Comparison of ENCODE assay signal across 8 mouse cellular contexts in the genomic region with DNA sequence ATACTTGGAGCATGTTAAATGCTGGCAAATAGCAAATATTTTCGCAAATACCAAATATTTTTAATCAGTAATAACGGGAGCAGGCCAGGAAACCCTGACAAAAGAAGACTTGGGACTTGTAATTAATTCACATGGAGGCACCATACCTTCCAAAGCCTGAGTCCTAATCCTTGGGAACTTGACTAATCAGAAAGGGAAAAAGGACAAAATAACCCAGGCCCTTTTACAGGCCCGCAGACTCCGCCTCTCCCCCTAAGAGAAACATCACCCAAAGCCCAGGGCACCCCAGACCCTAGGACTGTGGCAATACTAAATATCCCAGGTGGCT. TPM values are rescaled to one million over a fixed set of nuclear protein-coding genes. Genes with fewer than 3 reads are reported as not detected.
DNase-seq lines count a peak whose midpoint lies in the region; ATAC-seq and TF ChIP-seq lines count a peak whose summit lies in the region.

No protein-coding gene starts in this region.

- peak overlapping the region; percentile 62 for H3K9ac ChIP-seq in liver, embryonic 13.5 days

- H3K36me3 ChIP-seq in testis, adult 2 months (ENCODE audit: control insufficient read depth, insufficient read depth, low read length) = no peaks in the 10 kb centered on the region
- H3K36me3 ChIP-seq in liver, embryonic 13.5 days = no peaks in the 10 kb centered on the region

- H3K9me3 ChIP-seq in liver, embryonic 13.5 days (replicated peaks) = no peaks in the 10 kb centered on the region

- TF ChIP-seq POLR2A in testis, adult 2 months (IDR thresholded peaks at IDR 0.05; ENCODE audit: control insufficient read depth, low read depth, low read length) = no peak

- peak overlapping the region; percentile 79 for H3K4me3 ChIP-seq in gastrocnemius, adult 2 months
- H3K4me3 ChIP-seq in testis, adult 2 months (ENCODE audit: control insufficient read depth, low read depth, low read length) = peak overlapping the region; percentile 86
- H3K4me3 ChIP-seq in liver, embryonic 13.5 days (replicated peaks) = peak overlapping the region; percentile 91

- no peak for TF ChIP-seq CTCF in gastrocnemius, adult 2 months (IDR thresholded peaks at IDR 0.05)
- TF ChIP-seq CTCF in testis, adult 2 months (IDR thresholded peaks at IDR 0.05; ENCODE audit: control insufficient read depth, insufficient read depth, insufficient replicate concordance, low read depth, low read length) = no peak

- DNase-seq in gastrocnemius, adult 2 months = no peak
- DNase-seq in gastrocnemius, postnatal 14 days = no peak
- no peak for DNase-seq in testis, postnatal 10 days (ENCODE audit: low spot score)
- no peak for DNase-seq in liver, embryonic 13.5 days
- DNase-seq in gastrocnemius, adult 8-10 months (ENCODE audit: low spot score in 2 of 2) = no peak
- no peak for DNase-seq in spleen, adult 12 weeks (ENCODE audit: low spot score)
- DNase-seq in layer of hippocampus, adult 9-10 months (ENCODE audit: low spot score) = no peak

- intact Hi-C loops in gastrocnemius, adult 2 months (cut with DNase I) = no loop called here
- intact Hi-C loops in gastrocnemius, postnatal 14 days (cut with DNase I; ENCODE audit: low total_unique reads) = no loop called here

- no peaks in the 10 kb centered on the region for H3K27me3 ChIP-seq in testis, adult 2 months (ENCODE audit: control insufficient read depth, insufficient read depth, low read length)
- no peaks in the 10 kb centered on the region for H3K27me3 ChIP-seq in liver, embryonic 13.5 days

- no peak for ATAC-seq in liver, embryonic 13.5 days (ENCODE audit: low read depth)

- peak overlapping the region; percentile 73 for H3K4me2 ChIP-seq in liver, embryonic 13.5 days

- WGBS in liver, embryonic 13.5 days (ENCODE audit: insufficient replicate concordance) = 2% methylated on average over 4 of the region's 4 CpGs

- H3K4me1 ChIP-seq in testis, adult 2 months (ENCODE audit: control insufficient read depth, insufficient read depth, low read length) = 0 out of 2 replicates have a peak, but pooled peaks cover 2% of the 10 kb centered on the region
- H3K4me1 ChIP-seq in liver, embryonic 13.5 days (replicated peaks) = peaks cover 30% of the 10 kb centered on the region

- H3K27ac ChIP-seq in gastrocnemius, adult 2 months = peak overlapping the region; percentile 85
- peak overlapping the region; percentile 76 for H3K27ac ChIP-seq in testis, adult 2 months (ENCODE audit: control insufficient read depth, insufficient read depth, low read depth, low read length)
- peak overlapping the region; percentile 55; the same call in 1 of the 2 replicates for H3K27ac ChIP-seq in liver, embryonic 13.5 days

RNA-seq across cellular contexts. Expression of a gene that starts 0.3 kb away (rescaled TPM):
- total RNA-seq in gastrocnemius, adult 2 months (2021) = under 1 TPM; 0.48 to 0.70 TPM
- 1 to 10 TPM in 1 of 2 experiments, under 1 TPM in 1; 0.71 to 1.0 TPM for total RNA-seq in gastrocnemius, postnatal 14 days (2021)
- polyA plus RNA-seq in testis, adult 2 months (2012; rRNA removed) = 3.3 and 3.8 TPM in 2 replicates
- 26.2 and 34.8 TPM in 2 replicates for polyA plus RNA-seq in liver, embryonic 13.5 days (2015; fragmentation: Nextera tagmentation; extraction: Ambion mirVana)
- total RNA-seq in gastrocnemius, adult 8-10 months (2022) = 1 to 10 TPM in 1 of 4 experiments, under 1 TPM in 3; 0.54 to 1.2 (median 0.68) TPM

RNA-seq across cellular contexts. Expression of a gene that starts 0.3 kb away (rescaled TPM):
- 1 to 10 TPM; 3.2 to 7.9 TPM for total RNA-seq in gastrocnemius, adult 2 months (2021)
- 1 to 10 TPM; 9.5 TPM for total RNA-seq in gastrocnemius, postnatal 14 days (2021)
- 3.5 and 3.7 TPM in 2 replicates for polyA plus RNA-seq in testis, adult 2 months (2012; rRNA removed)
- polyA plus RNA-seq in liver, embryonic 13.5 days (2015; fragmentation: Nextera tagmentation; extraction: Ambion mirVana) = 7.0 and 7.9 TPM in 2 replicates
- 1 to 10 TPM; 4.1 to 6.4 (median 5.6) TPM for total RNA-seq in gastrocnemius, adult 8-10 months (2022)
